Mouse (Mus musculus): ENCODE data around the gene Lmna. TPM values are rescaled to one million over a fixed set of nuclear protein-coding genes. Genes with fewer than 3 reads are reported as not detected.

Lmna gene
- total RNA-seq, 1 experiment from 2014 or later, result 91.1 TPM

GRCm38 (mm10) chr3:88500655-88501365, 8.9 kb downstream of the Lmna start:
- DNase-seq, result no peak

GRCm38 (mm10) chr3:88500087-88500486, 9.7 kb downstream of the Lmna start:
- DNase-seq, result no peak

GRCm38 (mm10) chr3:88499580-88499979, 10.2 kb downstream of the Lmna start:
- DNase-seq, result no peak

GRCm38 (mm10) chr3:88495741-88496415, 13.9 kb downstream of the Lmna start:
- DNase-seq, result peak; percentile 54

- peak; percentile 83 for DNase-seq
Measured at GRCm38 (mm10) chr3:88494836-88495628, 14.7 kb downstream of the Lmna start.

GRCm38 (mm10) chr3:88493706-88494582, 15.8 kb downstream of the Lmna start:
- no peak for DNase-seq

GRCm38 (mm10) chr3:88487396-88487795, 22.4 kb downstream of the Lmna start:
- DNase-seq, result no peak

- no peak for DNase-seq
Measured at GRCm38 (mm10) chr3:88486887-88487286, 22.9 kb downstream of the Lmna start.

GRCm38 (mm10) chr3:88486043-88486442, 23.7 kb downstream of the Lmna start:
- no peak for DNase-seq

GRCm38 (mm10) chr3:88484597-88485316, 25.0 kb downstream of the Lmna start:
- DNase-seq, result no peak

- DNase-seq, result peak; percentile 76
Measured at GRCm38 (mm10) chr3:88483621-88484020, 26.1 kb downstream of the Lmna start.

GRCm38 (mm10) chr3:88483141-88483540, 26.6 kb downstream of the Lmna start:
- no peak for DNase-seq

GRCm38 (mm10) chr3:88482336-88482735, 27.4 kb downstream of the Lmna start:
- no peak for DNase-seq

GRCm38 (mm10) chr3:88481372-88482040, 28.2 kb downstream of the Lmna start:
- no peak for DNase-seq

- no peak for DNase-seq
Measured at GRCm38 (mm10) chr3:88480679-88481078, 29.1 kb downstream of the Lmna start.

GRCm38 (mm10) chr3:88479828-88480227, 29.9 kb downstream of the Lmna start:
- DNase-seq, result no peak

GRCm38 (mm10) chr3:88479163-88479562, 30.6 kb downstream of the Lmna start:
- no peak for DNase-seq

- peak; percentile 85 for DNase-seq
Measured at GRCm38 (mm10) chr3:88477735-88478134, 32.0 kb downstream of the Lmna start.

- DNase-seq, result no peak
Measured at GRCm38 (mm10) chr3:88476403-88476802, 33.4 kb downstream of the Lmna start.

- DNase-seq, result no peak
Measured at GRCm38 (mm10) chr3:88473571-88473970, 36.2 kb downstream of the Lmna start.

GRCm38 (mm10) chr3:88473020-88473419, 36.7 kb downstream of the Lmna start:
- no peak for DNase-seq

Data from adrenal gland, postnatal 25 days (tissue).